Mouse (Mus musculus) spleen, adult 2 months (tissue): ENCODE results near the gene Ambra1. TPM values are rescaled to one million over a fixed set of nuclear protein-coding genes. Genes with fewer than 3 reads are reported as not detected.

Experiments used
- DNase-seq, 2 experiments: peaks; one replicate each; pipeline versions ENCODE4 v3.0.0 to v3.0.0-alpha.2; 2012 to 2021; ENCODE audit warnings: low spot score in 2 of 2, low read depth in 1 of 2
- H3K27ac ChIP-seq: fragments of 200-500 bp; 2 replicates; pipeline ENCODE4 v1.5.1; 2012; ENCODE audit warnings: low read length, inconsistent platforms; ENCODE audit not compliant: insufficient read depth
- H3K27me3 ChIP-seq: fragments of 200-500 bp; 2 replicates; pipeline ENCODE4 v1.6.1; 2012; ENCODE audit warnings: mild to moderate bottlenecking, moderate library complexity, low read length, inconsistent platforms; ENCODE audit not compliant: control insufficient read depth, insufficient read depth
- H3K36me3 ChIP-seq: fragments of 200-500 bp; 2 replicates; pipeline ENCODE4 v1.6.1; 2012; ENCODE audit warnings: mild to moderate bottlenecking, low read length, inconsistent platforms; ENCODE audit not compliant: control insufficient read depth, insufficient read depth
- H3K4me1 ChIP-seq: fragments of 200-500 bp; 2 replicates; pipeline ENCODE4 v1.6.1; 2011; ENCODE audit warnings: inconsistent platforms; ENCODE audit not compliant: control insufficient read depth, insufficient read depth, insufficient read length
- H3K4me3 ChIP-seq: fragments of 200-500 bp; 2 replicates; pipeline ENCODE4 v1.5.1; 2011; ENCODE audit warnings: mild to moderate bottlenecking, inconsistent platforms; ENCODE audit not compliant: insufficient read depth, insufficient read length; ENCODE audit errors: extremely low read depth
- CTCF ChIP-seq: fragments of 200-500 bp; IDR thresholded peaks from 2 replicates; pipeline ENCODE4 v1.5.1; 2011; ENCODE audit warnings: mild to moderate bottlenecking, inconsistent platforms; ENCODE audit not compliant: insufficient read depth, insufficient read length, insufficient replicate concordance; ENCODE audit errors: extremely low read depth
- POLR2A ChIP-seq: fragments of 200-500 bp; IDR thresholded peaks from 2 replicates; pipeline ENCODE4 v1.6.1; 2011; ENCODE audit warnings: low read depth, low read length, inconsistent platforms
- WGBS: fragments of 180-500 bp; shearing (Covaris S2); methylation state at CpG from one replicate; pipeline ENCODE4 v1.1.7; 2018; 5-methylcytosine and 5-hydroxymethylcytosine counted together
- polyA plus RNA-seq: library from polyadenylated mRNA; depleted of rRNA; stranded (reverse); fragments of >200 nt; gene quantifications from 2 replicates; pipeline ENCODE4 v1.2.3, GENCODE M21; 2012

The Ambra1 gene
- polyA plus RNA-seq, 1 experiment: 20.0 TPM

DNA sequence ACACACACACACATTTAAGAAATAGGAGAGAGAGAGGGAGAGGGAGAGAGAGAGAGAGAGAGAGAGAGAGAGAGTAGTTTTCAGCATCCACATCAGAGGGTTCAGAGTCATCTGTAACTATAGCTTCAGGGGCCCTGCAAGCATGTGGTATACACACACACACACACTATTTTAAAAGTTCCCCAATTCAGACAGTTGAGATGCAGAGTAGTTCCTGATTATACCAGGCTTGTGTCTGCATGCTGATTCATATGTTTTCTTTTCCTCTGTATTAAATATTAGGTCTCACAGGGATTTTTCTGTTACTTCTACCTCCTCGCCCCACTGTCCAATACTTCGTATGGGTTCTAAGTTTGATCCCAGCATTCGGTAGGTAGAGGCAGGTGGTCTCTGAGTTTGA is 2.9 kb upstream of the Ambra1 start:
- DNase-seq: no peak
- 73% methylated on average over 3 of the region's 3 CpGs for WGBS
- no peaks in the 10 kb centered on the region for H3K4me1 ChIP-seq
- no peaks in the 10 kb centered on the region; the same call in 1 of the 2 replicates for H3K27me3 ChIP-seq
- no peaks in the 10 kb centered on the region for H3K36me3 ChIP-seq
- TF ChIP-seq CTCF: no peak
- no peak for TF ChIP-seq POLR2A
- no peak overlapping the region for H3K27ac ChIP-seq
- no peak overlapping the region for H3K4me3 ChIP-seq

DNA sequence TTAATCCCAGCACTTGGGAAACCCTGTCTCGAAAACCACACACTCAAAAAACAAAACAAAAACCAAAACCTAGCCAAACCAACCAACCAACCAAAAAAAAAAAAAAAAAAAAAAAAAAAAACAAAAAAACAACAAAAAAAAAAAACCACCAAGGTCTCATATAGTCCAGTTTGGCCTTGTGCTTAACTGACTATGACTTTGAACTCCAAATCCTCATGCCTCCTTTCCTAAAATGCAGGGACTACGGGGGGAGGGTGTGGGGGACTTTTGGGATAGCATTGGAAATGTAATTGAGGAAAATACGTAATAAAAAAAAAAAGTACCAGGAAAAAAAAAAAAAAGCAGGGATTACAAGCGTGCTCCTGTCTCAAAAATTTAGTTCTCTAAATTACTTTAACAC is 363 bp upstream of the Ambra1 start:
- Histone ChIP-seq H3K27me3 (no peaks in the 10 kb centered on the region; the same call in 1 of the 2 replicates), H3K4me3 (no peak overlapping the region), H3K27ac (no peak overlapping the region), H3K4me1 (no peaks in the 10 kb centered on the region), H3K36me3 (no peaks in the 10 kb centered on the region)
- no peak for TF ChIP-seq POLR2A
- WGBS: 23% methylated on average over 4 of the region's 4 CpGs
- no peak for DNase-seq

DNA sequence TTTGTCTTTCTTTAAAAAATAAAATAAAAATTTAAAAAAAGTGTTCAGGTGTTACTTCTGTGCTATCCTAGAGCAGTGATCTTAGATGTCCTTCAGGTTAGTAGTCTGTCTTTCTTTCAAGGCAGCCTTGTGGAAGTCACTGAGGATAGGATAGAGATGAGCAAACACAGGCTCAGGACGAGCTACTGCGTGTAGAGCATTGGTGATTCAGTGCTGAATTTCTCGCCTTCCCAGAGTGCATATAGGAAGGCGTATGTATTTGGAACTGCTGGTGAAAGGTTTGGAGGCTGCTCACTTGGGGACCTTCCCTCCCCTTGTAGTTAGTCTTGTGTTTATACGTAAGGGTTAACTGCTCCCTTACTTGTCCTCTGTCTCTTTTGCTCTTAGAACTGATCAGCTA is 5.3 kb downstream of the Ambra1 start:
- no peaks in the 10 kb centered on the region for H3K4me1 ChIP-seq
- no peak overlapping the region for H3K4me3 ChIP-seq
- no peaks in the 10 kb centered on the region for H3K36me3 ChIP-seq
- no peak overlapping the region for H3K27ac ChIP-seq
- no peak for DNase-seq
- no peaks in the 10 kb centered on the region for H3K27me3 ChIP-seq
- TF ChIP-seq POLR2A: no peak
- TF ChIP-seq CTCF: no peak
- 94% methylated on average over 5 of the region's 5 CpGs for WGBS

DNA sequence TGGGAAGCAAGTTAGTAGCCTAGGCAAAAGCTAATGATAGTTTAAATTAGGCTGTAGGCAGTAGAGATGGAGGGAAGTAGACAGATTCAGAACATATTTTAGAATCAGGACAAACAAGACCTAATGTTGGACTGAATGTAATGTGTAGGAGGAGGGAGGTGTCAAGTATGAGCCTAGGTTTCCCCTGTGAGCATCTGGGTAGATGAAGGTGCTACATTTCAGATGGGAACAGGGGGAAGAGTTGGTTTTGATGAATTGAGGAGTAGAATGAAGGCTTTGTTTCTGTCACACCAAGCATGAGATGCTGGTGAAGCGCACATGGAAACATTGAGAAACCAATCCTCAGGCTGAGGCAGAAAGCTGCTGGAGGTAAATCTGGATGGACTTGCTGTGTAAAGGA is 9.7 kb downstream of the Ambra1 start:
- H3K36me3 ChIP-seq: no peaks in the 10 kb centered on the region
- WGBS: 93% methylated on average over 1 of the region's 1 CpGs
- TF ChIP-seq POLR2A (no peak), CTCF (no peak)
- no peak overlapping the region for H3K27ac ChIP-seq
- H3K4me1 ChIP-seq: no peaks in the 10 kb centered on the region
- H3K27me3 ChIP-seq: no peaks in the 10 kb centered on the region
- DNase-seq: no peak
- no peak overlapping the region for H3K4me3 ChIP-seq

DNA sequence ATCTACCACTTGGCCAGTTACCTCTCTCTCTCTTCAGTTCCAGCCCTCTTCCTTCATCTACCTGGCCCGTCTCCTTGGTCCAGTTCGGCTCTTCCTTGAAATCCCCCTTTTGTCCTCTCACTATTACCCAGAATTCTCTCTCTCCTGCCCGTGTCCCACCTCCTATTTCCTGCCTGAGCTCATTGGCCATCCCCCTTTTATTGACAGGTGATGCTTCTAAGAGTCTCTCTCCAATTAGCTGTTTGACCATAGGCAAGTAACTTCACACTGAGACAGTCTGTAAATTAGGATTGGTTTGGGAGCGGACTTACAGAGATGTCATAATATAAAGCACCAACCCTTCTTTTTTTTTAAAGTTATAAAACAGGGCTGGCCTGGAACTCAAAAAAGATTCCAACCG is 14.8 kb downstream of the Ambra1 start:
- Histone ChIP-seq H3K4me3 (no peak overlapping the region), H3K27ac (no peak overlapping the region), H3K4me1 (no peaks in the 10 kb centered on the region), H3K36me3 (no peaks in the 10 kb centered on the region), H3K27me3 (no peaks in the 10 kb centered on the region)
- TF ChIP-seq CTCF (no peak), POLR2A (no peak)
- no peak for DNase-seq
- WGBS: 94% methylated on average over 5 of the region's 5 CpGs

DNA sequence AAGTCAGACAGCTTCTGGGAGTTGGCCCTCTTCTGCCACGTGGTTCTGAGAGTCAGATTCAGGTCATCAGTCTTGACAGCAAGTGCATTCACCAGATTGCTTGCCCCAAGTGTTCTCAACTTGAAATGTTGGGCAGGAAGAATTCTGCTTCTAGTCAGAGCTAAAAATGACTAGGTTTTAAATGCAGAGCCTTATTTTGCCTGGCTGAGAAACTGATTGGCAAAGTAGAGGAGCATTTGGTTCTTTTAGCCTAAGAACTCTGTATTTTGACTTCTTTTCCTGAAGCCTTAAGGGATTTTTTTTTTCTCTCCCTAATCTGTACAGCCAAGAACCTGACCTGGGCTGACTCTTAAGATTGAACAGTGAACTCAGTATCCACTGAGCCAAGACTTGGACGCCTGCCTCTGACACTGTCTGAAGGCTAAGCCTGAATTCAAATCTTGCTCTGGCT is 19.9 kb downstream of the Ambra1 start:
- TF ChIP-seq POLR2A: no peak
- no peak for TF ChIP-seq CTCF

DNA sequence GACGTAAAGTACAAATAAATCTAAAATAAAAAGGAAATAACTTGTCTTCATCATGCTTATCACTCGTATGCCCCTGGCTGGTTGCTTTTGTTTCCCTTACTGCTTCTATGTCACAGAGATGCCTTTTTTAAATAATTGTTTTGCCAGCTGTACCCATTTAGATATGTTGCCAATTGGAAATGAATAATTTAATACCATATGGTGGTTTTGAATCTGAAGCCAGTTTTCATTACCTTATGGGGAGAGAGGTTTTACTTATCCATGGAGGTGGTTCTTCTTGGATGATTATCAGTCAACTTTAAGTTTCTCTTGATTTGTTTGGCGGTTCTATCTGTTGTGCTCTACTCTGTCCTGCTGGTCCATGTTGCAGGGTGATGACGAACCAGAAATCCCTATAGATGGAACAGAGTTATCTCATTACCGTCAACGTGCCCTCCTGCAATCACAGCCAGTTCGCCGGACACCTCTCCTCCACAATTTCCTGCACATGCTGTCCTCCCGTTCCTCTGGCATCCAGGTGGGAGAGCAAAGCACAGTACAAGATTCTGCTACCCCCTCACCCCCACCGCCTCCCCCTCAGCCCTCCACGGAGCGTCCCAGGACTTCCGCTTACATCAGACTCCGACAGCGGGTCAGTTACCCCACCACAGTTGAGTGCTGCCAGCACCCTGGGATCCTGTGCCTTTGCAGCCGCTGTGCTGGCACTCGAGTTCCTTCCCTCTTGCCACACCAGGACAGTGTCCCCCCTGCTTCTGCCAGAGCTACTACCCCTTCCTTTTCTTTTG is 42.2 kb downstream of the Ambra1 start:
- Histone ChIP-seq H3K27me3 (no peaks in the 10 kb centered on the region), H3K4me3 (no peak overlapping the region), H3K4me1 (no peaks in the 10 kb centered on the region), H3K27ac (no peak overlapping the region), H3K36me3 (peaks cover 42% of the 10 kb centered on the region)
- TF ChIP-seq CTCF (no peak), POLR2A (no peak)
- 96% methylated on average over 17 of the region's 17 CpGs for WGBS
- DNase-seq: no peak

More for the DNA sequence above, 19.9 kb downstream of the Ambra1 start:
- Histone ChIP-seq H3K36me3 (no peaks in the 10 kb centered on the region; the same call in 1 of the 2 replicates), H3K4me1 (no peaks in the 10 kb centered on the region; the same call in 1 of the 2 replicates), H3K27me3 (no peaks in the 10 kb centered on the region), H3K27ac (no peak overlapping the region), H3K4me3 (no peak overlapping the region)
- no peak for DNase-seq
- WGBS: 64% methylated on average over 2 of the region's 2 CpGs
